ENCODE assay signal across 15 mouse cellular contexts in the genomic region with DNA sequence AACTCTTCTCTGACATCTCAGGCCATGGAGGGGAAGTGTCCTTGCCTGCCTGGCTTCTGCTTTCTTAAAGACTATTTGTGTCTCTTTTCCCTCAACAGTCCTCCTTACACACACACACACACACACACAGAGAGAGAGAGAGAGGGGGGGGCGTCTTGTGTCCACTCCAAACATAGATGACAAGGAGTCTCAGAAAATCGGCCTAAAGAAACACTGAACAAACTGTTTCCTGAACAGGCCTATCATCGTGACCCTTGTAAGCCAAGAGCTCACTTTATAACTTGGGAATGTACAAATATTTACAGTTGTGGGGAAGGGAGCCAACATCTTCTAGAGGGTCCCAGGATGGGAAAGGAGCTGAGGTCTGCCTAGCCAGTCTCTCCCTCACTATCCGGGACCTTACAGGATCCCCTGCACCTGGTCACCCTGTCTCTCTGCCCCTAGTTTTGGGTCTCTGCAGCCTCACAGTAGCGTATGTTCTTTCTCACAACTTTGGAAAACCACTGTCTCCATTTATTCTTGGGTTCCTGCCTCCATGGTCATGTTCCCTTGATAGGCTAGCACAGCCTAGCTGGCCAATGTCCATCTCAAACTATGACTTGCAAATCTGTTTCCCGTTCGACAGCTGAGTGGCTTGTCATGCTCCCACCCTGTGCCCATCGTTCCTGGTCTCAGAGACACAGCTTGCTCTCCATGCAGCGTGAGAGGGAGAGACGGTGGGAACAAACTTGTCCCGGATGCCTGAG.
DNase-seq lines count a peak whose midpoint lies in the region; ATAC-seq and TF ChIP-seq lines count a peak whose summit lies in the region.
"Had no signal": no experiment of that assay in that cellular context is flagged by ENCODE, and none has a peak within 500 bp of the region (broad histone marks: within the 10 kb centered on the region; RNA-seq: fewer than 3 reads in every experiment).

No protein-coding gene starts in this region.

- no peak for TF ChIP-seq CTCF in layer of hippocampus, adult 2 months (conservative IDR thresholded peaks at IDR 0.05)
- no peak for TF ChIP-seq CTCF in lung, embryonic 14.5 days (IDR thresholded peaks at IDR 0.05; ENCODE audit: low read depth)

- H3K9me3 ChIP-seq in heart, embryonic 11.5 days (replicated peaks; ENCODE audit: control insufficient read depth, low read length), result no peaks in the 10 kb centered on the region
- H3K9me3 ChIP-seq in lung, embryonic 14.5 days (ENCODE audit: low read depth, low read length), result no peaks in the 10 kb centered on the region
- H3K9me3 ChIP-seq in stomach, embryonic 15.5 days, result no peaks in the 10 kb centered on the region
- H3K9me3 ChIP-seq: forebrain, embryonic 15.5 days; hindbrain, embryonic 15.5 days; neural tube, embryonic 15.5 days had no signal

- H3K9ac ChIP-seq in heart, embryonic 11.5 days (ENCODE audit: low read depth, low read length), result no peak overlapping the region
- no peak overlapping the region for H3K9ac ChIP-seq in lung, embryonic 14.5 days
- no peak overlapping the region for H3K9ac ChIP-seq in stomach, embryonic 15.5 days
- H3K9ac ChIP-seq: forebrain, embryonic 15.5 days; hindbrain, embryonic 15.5 days; neural tube, embryonic 15.5 days had no signal

- H3K27ac ChIP-seq in heart, embryonic 11.5 days (ENCODE audit: low read depth, low read length), result no peak overlapping the region
- peak overlapping the region; percentile 47 for H3K27ac ChIP-seq in layer of hippocampus, adult 2 months
- peak overlapping the region; percentile 51 for H3K27ac ChIP-seq in lung, embryonic 14.5 days (ENCODE audit: low read depth)
- H3K27ac ChIP-seq in stomach, embryonic 15.5 days, result peak overlapping the region; percentile 84
- H3K27ac ChIP-seq: forebrain, embryonic 15.5 days; hindbrain, embryonic 15.5 days; neural tube, embryonic 15.5 days had no signal

- H3K36me3 ChIP-seq in heart, embryonic 11.5 days (ENCODE audit: control insufficient read depth, insufficient read depth, low read length), result no peaks in the 10 kb centered on the region
- H3K36me3 ChIP-seq in lung, embryonic 14.5 days (ENCODE audit: insufficient read depth), result no peaks in the 10 kb centered on the region
- H3K36me3 ChIP-seq in stomach, embryonic 15.5 days, result no peaks in the 10 kb centered on the region
- H3K36me3 ChIP-seq: forebrain, embryonic 15.5 days; hindbrain, embryonic 15.5 days; neural tube, embryonic 15.5 days had no signal

- no peak overlapping the region for H3K4me3 ChIP-seq in heart, embryonic 11.5 days (ENCODE audit: low read depth, low read length)
- no peak overlapping the region for H3K4me3 ChIP-seq in layer of hippocampus, adult 2 months
- no peak overlapping the region for H3K4me3 ChIP-seq in lung, embryonic 14.5 days (ENCODE audit: low read depth, low read length)
- no peak overlapping the region for H3K4me3 ChIP-seq in stomach, embryonic 15.5 days (replicated peaks)
- H3K4me3 ChIP-seq: forebrain, embryonic 15.5 days; hindbrain, embryonic 15.5 days; neural tube, embryonic 15.5 days had no signal

- peaks cover 4% of the 10 kb centered on the region; the same call in 1 of the 2 replicates for H3K27me3 ChIP-seq in heart, embryonic 11.5 days (ENCODE audit: control insufficient read depth, insufficient read depth, low read length)
- H3K27me3 ChIP-seq in lung, embryonic 14.5 days (ENCODE audit: insufficient read depth, low read length), result no peaks in the 10 kb centered on the region
- H3K27me3 ChIP-seq in stomach, embryonic 15.5 days (replicated peaks), result no peaks in the 10 kb centered on the region
- H3K27me3 ChIP-seq: forebrain, embryonic 15.5 days; hindbrain, embryonic 15.5 days had no signal

- 60% methylated on average over 11 of the region's 11 CpGs for WGBS in heart, embryonic 11.5 days (ENCODE audit: insufficient replicate concordance)
- 21% methylated on average over 11 of the region's 11 CpGs for WGBS in lung, embryonic 14.5 days
- WGBS in stomach, embryonic 15.5 days, result 35% methylated on average over 11 of the region's 11 CpGs

- peaks cover 4% of the 10 kb centered on the region for H3K4me1 ChIP-seq in heart, embryonic 11.5 days (ENCODE audit: control insufficient read depth, insufficient read depth, low read length)
- peaks cover 48% of the 10 kb centered on the region for H3K4me1 ChIP-seq in lung, embryonic 14.5 days (ENCODE audit: insufficient read depth)
- H3K4me1 ChIP-seq in stomach, embryonic 15.5 days, result peaks cover 54% of the 10 kb centered on the region

- peak; percentile 44 to 46 for DNase-seq in heart, adult 9 months (ENCODE audit: low spot score in 2 of 2)
- DNase-seq in layer of hippocampus, adult 2 months (ENCODE audit: low spot score in 2 of 2), result no peak
- DNase-seq in layer of hippocampus, postnatal 25 days (ENCODE audit: extremely low spot score in 1 of 2, low spot score in 1 of 2), result no peak
- peak; percentile 92 for DNase-seq in lung, embryonic 14.5 days
- no peak for DNase-seq in gastrocnemius, postnatal 4 days (ENCODE audit: low spot score in 2 of 2)
- no peak for DNase-seq in right cerebral cortex, postnatal 4 days
- DNase-seq: adrenal gland, postnatal 14 days; B cell, adult 2 months; cerebellum, postnatal 25 days; gastrocnemius, postnatal 25 days had no signal

- no peak overlapping the region for H3K4me2 ChIP-seq in heart, embryonic 11.5 days
- peak overlapping the region; percentile 13; the same call in 1 of the 2 replicates for H3K4me2 ChIP-seq in lung, embryonic 14.5 days
- 0 out of 2 replicates have a peak overlapping the region, but pooled peaks have one; percentile 3 for H3K4me2 ChIP-seq in stomach, embryonic 15.5 days
- H3K4me2 ChIP-seq: forebrain, embryonic 15.5 days; hindbrain, embryonic 15.5 days; neural tube, embryonic 15.5 days had no signal

- no peak for ATAC-seq in heart, embryonic 11.5 days (replicated peaks; ENCODE audit: insufficient number of reproducible peaks, low FRiP score, low TSS enrichment)
- ATAC-seq in lung, embryonic 14.5 days (ENCODE audit: insufficient read depth), result peak; percentile 40
- ATAC-seq in stomach, embryonic 15.5 days (ENCODE audit: insufficient read depth, low FRiP score, low read depth), result peak; percentile 11; the same call in 1 of the 2 replicates
- ATAC-seq: forebrain, embryonic 15.5 days had no signal

Comparison
In these comparisons a context has a peak if more than half of its experiments do, and no peak if none do; other contexts are left out.
1. DNase-seq: peak in heart, adult 9 months (2 of 2) and lung, embryonic 14.5 days (single experiment); none in layer of hippocampus, adult 2 months (0 of 2), layer of hippocampus, postnatal 25 days (0 of 2), gastrocnemius, postnatal 4 days (0 of 2) and right cerebral cortex, postnatal 4 days (single experiment).